Mouse (Mus musculus) activated CD4-positive, CD25-positive, alpha-beta regulatory T cell, adult 4 months (primary cell): ENCODE measurements around the gene Gpr160. TPM values are rescaled to one million over a fixed set of nuclear protein-coding genes. Genes with fewer than 3 reads are reported as not detected.
A peak's percentile ranks its signal among the peaks of the same experiment; 100 is the strongest.
"Not testable (repeated sequence)": the region's sequence is repeated elsewhere in the genome, so short reads cannot be mapped to it uniquely, and the experiment has no call there.

ENCODE experiments used
- ATAC-seq: one replicate; pipeline ENCODE4 v1.8.0; 2017
- polyA plus RNA-seq, 2 experiments: library from polyadenylated mRNA; unstranded; fragments of 100-300 nt; shearing (Covaris generic); gene quantifications; one replicate each; pipeline ENCODE4 v1.2.1; 2017

Gene Gpr160
- polyA plus RNA-seq = 1 to 10 TPM; 2.6 to 3.5 TPM

GRCm38 (mm10) chr3:30855604-30856458 lies at the start of gene Gpr160:
Gene Gpr160, plus strand, starts transcription at chr3:30855950.
- peak; percentile 82 for ATAC-seq

GRCm38 (mm10) chr3:30812881-30813280 lies 42.9 kb upstream of the Gpr160 start:
- no peak for ATAC-seq

GRCm38 (mm10) chr3:30818630-30819125 lies 37.1 kb upstream of the Gpr160 start:
- ATAC-seq = no peak

GRCm38 (mm10) chr3:30822163-30822562 lies 33.6 kb upstream of the Gpr160 start:
- no peak for ATAC-seq

GRCm38 (mm10) chr3:30826069-30826468 lies 29.7 kb upstream of the Gpr160 start:
- ATAC-seq = no peak

GRCm38 (mm10) chr3:30831848-30832606 lies 23.7 kb upstream of the Gpr160 start:
- no peak for ATAC-seq

GRCm38 (mm10) chr3:30833254-30833653 lies 22.5 kb upstream of the Gpr160 start:
- ATAC-seq = no peak

GRCm38 (mm10) chr3:30845755-30846154 lies 10.0 kb upstream of the Gpr160 start:
- ATAC-seq = no peak

- ATAC-seq = no peak
Measured at GRCm38 (mm10) chr3:30847413-30847812, 8.3 kb upstream of the Gpr160 start.

- ATAC-seq = no peak
Measured at GRCm38 (mm10) chr3:30851422-30851821, 4.3 kb upstream of the Gpr160 start.

GRCm38 (mm10) chr3:30853596-30853995 lies 2.2 kb upstream of the Gpr160 start:
- no peak for ATAC-seq

GRCm38 (mm10) chr3:30859599-30859998 lies 3.8 kb downstream of the Gpr160 start:
- not testable (repeated sequence) for ATAC-seq

GRCm38 (mm10) chr3:30860705-30861104 lies 5.0 kb downstream of the Gpr160 start:
- ATAC-seq = no peak

GRCm38 (mm10) chr3:30863712-30864435 lies 8.1 kb downstream of the Gpr160 start:
- no peak for ATAC-seq

GRCm38 (mm10) chr3:30864640-30865039 lies 8.9 kb downstream of the Gpr160 start:
- no peak for ATAC-seq

GRCm38 (mm10) chr3:30868176-30868575 lies 12.4 kb downstream of the Gpr160 start:
- no peak for ATAC-seq

- no peak for ATAC-seq
Measured at GRCm38 (mm10) chr3:30868625-30869024, 12.9 kb downstream of the Gpr160 start.

- ATAC-seq = no peak
Measured at GRCm38 (mm10) chr3:30869995-30870394, 14.2 kb downstream of the Gpr160 start.

GRCm38 (mm10) chr3:30876709-30877108 lies 21.0 kb downstream of the Gpr160 start:
- no peak for ATAC-seq

- no peak for ATAC-seq
Measured at GRCm38 (mm10) chr3:30887449-30887848, 31.7 kb downstream of the Gpr160 start.

GRCm38 (mm10) chr3:30889014-30889413 lies 33.3 kb downstream of the Gpr160 start:
- ATAC-seq = no peak

- no peak for ATAC-seq
Measured at GRCm38 (mm10) chr3:30896721-30897120, 41.0 kb downstream of the Gpr160 start.

- ATAC-seq = no peak
Measured at GRCm38 (mm10) chr3:30899407-30899806, 43.7 kb downstream of the Gpr160 start.
